Mouse (Mus musculus) adrenal gland, postnatal 4 days (tissue): Measurements from ENCODE around the gene 4933427I04Rik. TPM values are rescaled to one million over a fixed set of nuclear protein-coding genes. Genes with fewer than 3 reads are reported as not detected.

Source experiments
- DNase-seq, 2 experiments: peaks; one replicate each; pipeline ENCODE4 v3.0.0; 2021 to 2022; ENCODE audit warnings: low spot score in 2 of 2, mixed read lengths in 2 of 2
- long read RNA-seq, 2 experiments: library from polyadenylated mRNA; stranded (forward); transcript quantifications; one replicate each; pipeline ENCODE4 v2.0.0; 2021
- total RNA-seq, 2 experiments: library from RNA; stranded (reverse); gene quantifications; 2 replicates each; pipeline ENCODE4 v1.2.3; 2021

Gene 4933427I04Rik
- total RNA-seq: not detected
- long read RNA-seq, experiment 1: 0 reads
- long read RNA-seq, experiment 2: 0 reads

GRCm38 (mm10) chr4:123859379-123859778, at the start of gene 4933427I04Rik:
TSS of gene 4933427I04Rik (plus strand) at chr4:123859679.
- DNase-seq: no peak

- no peak for DNase-seq
Observed at GRCm38 (mm10) chr4:123810475-123811295, 48.8 kb upstream of the 4933427I04Rik start.

DNA sequence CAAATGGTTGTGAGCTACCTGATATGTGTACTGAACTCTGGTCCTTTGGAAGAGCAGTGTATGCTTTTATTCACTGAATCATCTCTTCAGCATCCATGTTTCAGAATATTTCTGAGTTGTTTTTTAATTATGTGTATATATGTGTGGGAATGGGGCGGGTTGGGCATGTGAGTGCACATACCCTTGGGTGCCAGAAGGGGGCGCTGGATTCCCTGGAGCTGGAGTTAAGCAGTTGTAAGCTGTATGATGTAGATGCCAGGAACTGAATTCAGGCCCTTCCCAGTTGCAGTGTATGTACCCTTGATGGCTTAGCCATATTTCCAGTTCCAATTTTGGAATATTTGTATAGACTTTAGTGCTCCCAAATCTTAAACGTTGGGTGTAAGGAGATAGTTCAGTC, 47.0 kb upstream of the 4933427I04Rik start:
- DNase-seq: no peak

- no peak for DNase-seq
Observed at GRCm38 (mm10) chr4:123814030-123814501, 45.4 kb upstream of the 4933427I04Rik start.

GRCm38 (mm10) chr4:123819093-123819610, 40.3 kb upstream of the 4933427I04Rik start:
- no peak for DNase-seq

DNA sequence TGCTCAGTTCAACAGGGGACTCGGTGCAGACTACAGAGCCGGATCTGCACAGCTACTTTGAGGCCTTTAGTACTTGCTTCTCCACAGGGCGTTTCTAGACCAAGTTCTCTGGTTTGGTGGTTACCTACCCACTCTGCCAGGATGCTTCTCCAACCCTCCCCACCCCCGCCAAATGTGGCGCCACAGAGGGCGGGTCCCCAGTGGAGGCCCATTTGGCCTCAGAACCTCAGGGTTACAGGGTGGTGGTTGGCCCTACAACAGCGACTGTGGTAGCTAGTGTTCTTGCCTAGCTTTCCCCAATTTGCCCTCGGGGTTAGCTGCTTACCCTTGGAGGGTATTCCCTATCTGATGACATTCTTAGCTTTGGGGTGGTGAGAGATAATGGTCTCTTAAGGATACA, 17.4 kb upstream of the 4933427I04Rik start:
- no peak for DNase-seq

DNA sequence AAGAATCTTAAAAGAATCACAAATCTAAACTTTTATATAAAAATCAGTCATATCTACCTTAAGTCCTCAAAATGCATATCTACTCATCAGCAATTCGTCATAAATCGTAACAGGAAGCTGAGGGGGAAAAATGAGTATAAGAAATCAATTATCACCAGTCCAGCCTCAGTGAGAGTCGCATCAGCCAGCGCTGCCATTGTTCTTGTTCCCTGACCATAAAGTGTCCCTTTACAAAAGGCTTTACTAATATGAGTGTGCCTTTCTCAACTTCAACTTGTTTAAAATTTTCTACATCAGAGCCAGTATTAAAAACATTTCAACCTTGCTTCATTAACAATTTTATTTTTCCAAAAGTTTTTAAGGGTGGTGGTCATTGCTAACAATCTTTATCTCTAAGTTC, 2.6 kb upstream of the 4933427I04Rik start:
- DNase-seq: no peak

DNA sequence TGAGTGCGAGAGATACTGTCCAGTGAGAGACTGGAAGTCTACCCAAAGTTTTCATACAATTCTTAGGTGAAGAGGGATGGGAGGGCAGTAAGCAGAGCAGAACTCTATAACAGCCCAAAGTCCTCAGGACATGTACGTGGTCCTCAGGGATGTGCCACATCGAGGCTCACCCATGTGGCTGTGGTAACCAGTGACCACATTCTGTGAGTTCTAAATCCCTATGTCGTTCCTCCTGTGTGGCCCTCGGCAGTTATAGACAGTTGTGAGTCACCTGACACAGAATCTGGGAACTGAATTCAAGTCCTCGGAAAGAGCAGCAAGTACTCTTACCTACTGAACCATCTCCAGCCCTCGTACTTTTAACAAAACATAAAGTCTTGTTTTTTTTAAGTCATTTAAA, 1.4 kb upstream of the 4933427I04Rik start:
- DNase-seq: no peak

- no peak for DNase-seq
Observed at GRCm38 (mm10) chr4:123859803-123860202, 324 bp downstream of the 4933427I04Rik start.

DNA sequence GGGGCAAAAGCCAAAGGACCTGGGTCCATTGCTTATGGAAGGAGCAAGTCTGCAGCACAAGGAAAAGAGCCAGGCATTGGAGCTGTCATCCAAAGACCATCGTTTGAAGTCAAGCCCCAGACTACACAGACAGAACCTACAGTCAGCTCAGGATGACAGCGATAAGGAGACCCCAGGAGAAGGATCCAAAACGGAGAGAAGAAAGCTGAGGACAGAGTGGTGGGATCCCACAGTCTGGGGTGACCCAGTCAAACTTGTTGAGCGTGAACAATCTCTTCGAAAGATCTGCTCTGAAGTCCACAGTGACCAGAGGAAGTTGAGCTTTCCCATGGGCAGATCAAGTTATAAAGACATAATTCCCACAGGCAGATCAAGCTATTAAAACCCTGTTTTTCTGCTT, 1.1 kb downstream of the 4933427I04Rik start:
- DNase-seq: no peak

DNA sequence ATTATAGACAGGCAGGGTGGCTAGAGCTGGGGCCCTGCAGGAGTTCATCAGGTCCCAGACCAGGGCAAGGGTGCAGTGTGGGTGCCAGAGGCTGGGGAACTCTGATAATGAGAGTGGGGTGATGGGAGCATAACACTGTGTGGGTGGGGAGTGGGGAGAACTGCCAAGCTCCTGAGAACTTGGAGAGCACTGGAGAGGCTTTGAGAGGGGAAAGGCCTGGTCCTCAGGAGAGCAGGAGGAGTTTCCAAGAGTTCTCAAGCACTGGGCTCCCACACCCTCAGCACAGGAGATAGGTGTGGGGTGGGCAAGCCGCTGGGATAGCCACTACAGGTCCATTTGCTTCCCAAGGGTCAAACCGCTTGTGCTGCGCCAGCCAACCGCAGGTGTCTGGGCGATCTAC, 34.2 kb downstream of the 4933427I04Rik start:
- no peak for DNase-seq

DNA sequence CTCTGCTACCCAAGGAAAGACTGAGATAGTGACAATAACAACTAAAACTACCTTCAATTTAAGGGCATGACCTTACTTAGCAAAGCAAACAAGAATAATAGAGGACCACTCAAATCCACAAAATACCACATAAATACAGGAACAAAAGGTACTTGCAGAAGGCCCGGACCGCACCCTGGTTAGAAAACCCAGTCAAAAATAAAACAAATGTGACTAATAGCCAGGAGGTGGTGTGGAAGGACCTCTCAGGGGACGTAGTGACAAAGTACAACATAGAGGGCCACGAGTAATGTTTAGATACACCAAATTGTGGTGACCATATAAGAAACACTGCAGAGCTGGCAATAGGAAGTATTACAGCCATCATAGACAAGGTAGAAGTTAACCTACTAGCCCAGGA, 34.8 kb downstream of the 4933427I04Rik start:
- DNase-seq: no peak

GRCm38 (mm10) chr4:123898696-123899095, 39.2 kb downstream of the 4933427I04Rik start:
- DNase-seq: no peak

DNA sequence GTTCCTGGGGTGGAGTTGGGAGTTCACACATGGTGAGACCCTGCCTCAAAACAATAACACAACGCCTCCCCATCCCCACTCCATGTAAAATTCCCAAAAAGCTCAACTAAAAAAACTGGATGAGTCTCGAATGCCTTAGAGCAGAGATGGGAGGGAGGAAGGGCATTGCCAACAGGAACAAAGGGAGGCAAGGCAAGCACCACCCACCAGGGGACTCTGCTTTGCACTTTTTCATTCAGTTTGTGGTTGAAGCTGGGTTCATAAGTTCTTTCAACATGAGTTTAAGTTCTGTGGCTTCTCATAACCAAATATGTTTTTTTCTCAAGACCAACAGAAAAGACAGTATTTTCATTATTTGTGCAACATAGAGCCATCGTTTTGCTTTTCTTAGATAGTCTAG, 44.0 kb downstream of the 4933427I04Rik start:
- DNase-seq: no peak

DNA sequence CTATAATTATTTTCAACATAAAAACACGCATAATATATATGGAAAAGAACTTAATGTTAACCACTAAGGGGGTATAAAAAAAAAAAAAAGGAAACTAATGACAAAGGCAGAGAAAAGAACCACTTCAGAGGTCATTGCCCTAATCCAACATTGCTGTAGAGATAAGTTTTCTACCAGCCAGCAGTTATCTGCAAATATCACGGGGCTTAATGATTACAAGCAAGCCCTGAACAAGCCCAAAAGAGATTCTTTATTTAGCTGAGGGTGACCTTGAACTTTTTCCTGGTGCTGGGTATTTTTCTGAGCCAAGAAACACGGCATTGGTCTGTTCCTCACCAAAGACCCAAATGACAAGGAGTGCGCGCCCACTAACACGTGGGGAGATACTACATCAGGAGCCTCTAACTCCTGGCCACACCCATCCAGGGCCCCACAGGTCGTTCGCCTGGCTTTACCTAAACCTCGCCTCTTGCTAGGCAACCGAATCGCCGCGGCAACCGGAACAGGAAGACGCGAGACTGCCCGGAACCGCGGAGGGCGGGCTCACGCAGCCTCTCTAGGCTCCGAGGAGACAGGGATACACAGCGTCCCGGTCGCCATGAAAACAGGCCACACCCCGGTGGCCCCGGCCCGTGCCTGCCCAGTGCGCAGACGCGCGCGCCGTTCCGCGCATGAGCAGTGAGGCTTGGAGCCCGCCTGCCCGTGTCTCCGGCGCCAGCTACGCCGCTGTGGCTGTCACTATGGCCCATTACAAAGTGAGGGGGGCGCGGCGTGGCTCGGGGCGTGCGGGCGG, 45.0 kb downstream of the 4933427I04Rik start, which contains the start of gene Mycbp:
Gene Mycbp (plus strand): TSS at position 500 of the 793 bp plus-strand sequence.
- peak; percentile 100 for DNase-seq

- no peak for DNase-seq
Observed at GRCm38 (mm10) chr4:123905126-123905668, 45.7 kb downstream of the 4933427I04Rik start.

DNA sequence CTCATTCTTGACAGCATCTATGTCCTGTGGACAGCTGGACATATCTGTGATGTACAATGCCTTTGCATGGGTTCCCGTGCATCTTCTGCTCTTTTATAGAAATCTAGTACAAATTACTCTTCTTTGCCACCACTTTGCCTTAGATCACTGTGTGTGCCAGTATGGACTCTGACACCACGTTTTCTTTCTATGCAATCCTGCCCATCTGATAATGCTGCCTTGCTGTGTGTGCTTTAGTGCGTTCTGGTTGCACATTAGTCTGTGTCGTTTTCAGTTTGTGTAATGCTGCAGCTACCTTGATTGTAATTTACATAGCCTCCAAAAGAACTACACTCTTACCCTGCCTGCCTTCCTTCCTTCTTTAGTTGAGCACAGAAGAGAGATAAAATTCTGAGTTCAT, 52.0 kb downstream of the 4933427I04Rik start:
- no peak for DNase-seq

DNA sequence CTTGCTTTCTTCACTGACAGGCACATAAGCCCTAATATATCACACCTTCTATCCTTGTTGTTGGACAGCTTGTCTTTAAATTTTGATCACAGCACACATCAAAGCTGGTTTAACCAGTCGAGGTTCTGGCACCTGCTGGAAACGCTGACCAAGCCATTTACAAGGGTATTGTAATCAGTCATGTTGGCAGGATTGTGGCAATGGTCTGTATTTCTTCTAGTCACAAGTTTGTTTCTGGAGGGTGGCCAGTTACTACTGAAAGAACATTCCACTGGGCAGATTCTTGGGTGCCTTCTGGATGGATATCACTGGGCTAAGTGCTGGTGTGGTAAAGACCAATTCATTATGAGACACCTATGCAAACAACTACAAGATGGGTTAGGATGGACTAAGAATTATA, 53.0 kb downstream of the 4933427I04Rik start:
- no peak for DNase-seq
